Mouse (Mus musculus): Measurements from ENCODE around the gene Dot1l. TPM values are rescaled to one million over a fixed set of nuclear protein-coding genes. Genes with fewer than 3 reads are reported as not detected.

The Dot1l gene
- polyA plus RNA-seq, 1 experiment = 130 TPM

DNA sequence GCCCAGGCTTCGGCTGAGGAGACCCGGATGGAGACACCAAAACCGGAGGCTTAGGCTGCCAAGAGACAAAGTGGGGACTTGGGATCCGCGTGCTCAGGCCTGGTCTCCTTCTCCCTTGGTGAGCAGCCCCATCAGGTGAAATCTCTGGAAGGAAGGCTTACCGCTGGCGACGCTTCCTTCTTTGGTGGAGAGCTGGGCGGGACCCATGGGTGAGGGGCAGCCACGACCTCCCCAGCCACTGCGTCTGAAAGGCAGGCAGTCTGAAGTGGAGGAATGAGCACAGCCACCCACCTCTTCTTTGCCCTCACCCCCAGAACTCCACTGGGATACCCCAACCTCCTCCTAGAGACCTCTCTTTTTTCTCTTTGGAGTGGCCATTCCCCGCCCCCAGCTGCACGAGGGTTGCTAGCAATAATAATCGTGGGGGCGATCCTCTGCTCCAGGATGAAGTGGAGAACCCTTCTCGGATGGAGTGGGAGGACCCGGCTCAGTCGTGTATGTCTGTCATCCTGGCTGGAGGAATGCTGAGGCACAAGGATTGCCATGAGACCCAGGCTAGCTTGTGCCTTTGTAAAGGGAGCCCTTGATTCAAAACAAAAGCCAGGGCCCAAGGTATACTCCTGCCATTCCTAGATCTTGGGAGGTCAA, 54.1 kb downstream of the Dot1l start:
- TF ChIP-seq GATA1 (IDR thresholded peaks at IDR 0.05; ENCODE audit: low read length) = no peak

GRCm38 (mm10) chr10:80810084-80810483, 55.1 kb downstream of the Dot1l start:
- no peak for TF ChIP-seq GATA1 (IDR thresholded peaks at IDR 0.05; ENCODE audit: low read length)

GRCm38 (mm10) chr10:80812391-80813041, 57.5 kb downstream of the Dot1l start:
- TF ChIP-seq GATA1 (IDR thresholded peaks at IDR 0.05; ENCODE audit: low read length) = no peak

- no peak for TF ChIP-seq GATA1 (IDR thresholded peaks at IDR 0.05; ENCODE audit: low read length)
Observed at GRCm38 (mm10) chr10:80813366-80813765, 58.4 kb downstream of the Dot1l start, which contains the start of gene Jsrp1. Gene Jsrp1, minus strand, starts transcription at chr10:80813498.

DNA sequence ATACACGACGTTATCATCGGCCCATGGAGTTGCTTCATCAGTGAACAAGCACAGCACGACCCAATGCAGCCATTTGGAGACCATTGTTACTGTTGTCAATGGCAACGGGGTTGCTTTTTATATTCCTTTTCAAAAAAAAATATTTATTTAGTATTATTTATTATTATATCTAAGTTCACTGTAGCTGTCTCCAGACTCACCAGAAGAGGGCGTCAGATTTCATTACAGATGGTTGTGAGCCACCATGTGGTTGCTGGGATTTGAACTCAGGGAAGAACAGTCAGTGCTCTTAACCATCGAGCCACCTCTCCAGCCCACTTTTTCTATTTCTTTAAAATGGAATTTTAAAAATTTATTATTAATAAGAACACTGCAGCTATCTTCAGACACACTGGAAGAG, 59.8 kb downstream of the Dot1l start:
- TF ChIP-seq GATA1 (IDR thresholded peaks at IDR 0.05; ENCODE audit: low read length) = no peak

- TF ChIP-seq GATA1 (IDR thresholded peaks at IDR 0.05; ENCODE audit: low read length) = no peak
Observed at GRCm38 (mm10) chr10:80817164-80817563, 62.2 kb downstream of the Dot1l start.

DNA sequence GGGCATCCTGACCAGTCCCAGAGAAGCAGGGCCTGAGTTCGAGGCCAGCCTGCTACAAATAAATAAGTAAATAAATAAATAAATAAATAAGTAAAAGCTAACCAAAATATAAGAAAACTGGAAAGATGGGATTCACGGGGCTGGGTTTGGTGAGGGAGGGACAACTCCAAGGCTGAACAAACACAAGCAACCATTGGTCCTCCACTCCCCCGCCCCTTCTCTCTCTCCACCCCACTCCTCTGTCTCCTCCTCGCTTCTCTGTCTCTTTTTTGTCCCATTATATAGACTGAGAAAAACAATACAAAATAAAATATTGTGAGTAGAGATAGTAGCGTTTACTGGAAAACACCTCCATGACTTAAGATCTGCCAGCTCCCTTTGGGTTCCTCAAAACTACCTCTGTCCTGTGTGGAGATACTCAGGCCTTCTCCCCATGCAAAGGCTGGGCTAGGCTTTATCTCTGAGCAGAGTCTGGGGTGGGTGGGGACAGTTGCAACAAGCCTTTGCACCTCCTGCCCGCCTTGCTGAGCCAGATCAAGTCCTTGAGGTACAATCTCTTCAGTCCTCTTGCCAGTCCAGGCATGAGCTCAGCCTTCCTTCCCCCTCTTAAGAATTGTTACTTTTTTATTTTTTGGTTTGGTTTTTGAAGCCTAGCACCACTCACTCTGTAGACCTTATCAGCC, 63.7 kb downstream of the Dot1l start:
- no peak for TF ChIP-seq GATA1 (IDR thresholded peaks at IDR 0.05; ENCODE audit: low read length)

- TF ChIP-seq GATA1 (IDR thresholded peaks at IDR 0.05; ENCODE audit: low read length) = no peak
Observed at GRCm38 (mm10) chr10:80819406-80819805, 64.4 kb downstream of the Dot1l start.

- TF ChIP-seq GATA1 (IDR thresholded peaks at IDR 0.05; ENCODE audit: low read length) = no peak
Observed at GRCm38 (mm10) chr10:80821991-80822390, 67.0 kb downstream of the Dot1l start.

DNA sequence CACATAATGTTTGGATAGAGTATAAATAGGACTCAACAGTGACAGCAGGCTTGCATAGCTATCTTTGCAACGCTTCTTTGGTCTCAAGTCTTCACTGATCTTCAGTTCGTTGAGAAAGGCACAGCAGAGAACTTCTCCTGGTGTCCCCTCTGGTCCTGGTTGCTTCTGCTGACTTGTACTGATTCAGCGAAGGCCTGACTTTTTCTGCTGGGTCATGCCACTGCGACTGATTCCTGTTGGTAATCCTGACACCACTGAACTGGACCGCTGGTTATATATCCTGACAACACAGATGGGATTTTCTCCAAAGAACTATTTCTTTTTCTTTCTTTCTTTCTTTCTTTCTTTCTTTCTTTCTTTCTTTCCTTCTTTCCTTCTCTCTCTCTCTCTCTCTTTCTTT, 67.5 kb downstream of the Dot1l start:
- TF ChIP-seq GATA1 (IDR thresholded peaks at IDR 0.05; ENCODE audit: low read length) = no peak

DNA sequence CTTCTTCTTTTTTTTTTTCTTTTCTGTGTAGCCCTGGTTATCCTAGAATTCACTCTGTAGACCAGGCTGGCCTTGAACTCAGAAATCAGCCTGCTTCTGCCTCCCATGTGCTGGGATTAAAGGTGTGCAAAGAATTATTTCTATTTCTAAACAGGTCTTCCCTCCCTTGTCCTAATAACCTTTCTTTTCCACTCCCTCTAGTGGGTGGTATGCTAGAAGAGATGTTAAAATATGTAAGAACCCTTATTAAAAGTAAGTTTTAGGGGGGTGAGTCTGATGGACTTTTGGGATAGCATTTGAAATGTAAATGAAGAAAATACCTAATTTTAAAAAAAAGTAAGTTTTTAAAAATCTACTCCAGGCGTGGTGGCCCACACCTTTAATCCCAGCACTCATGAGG, 68.3 kb downstream of the Dot1l start:
- TF ChIP-seq GATA1 (IDR thresholded peaks at IDR 0.05; ENCODE audit: low read length) = no peak

DNA sequence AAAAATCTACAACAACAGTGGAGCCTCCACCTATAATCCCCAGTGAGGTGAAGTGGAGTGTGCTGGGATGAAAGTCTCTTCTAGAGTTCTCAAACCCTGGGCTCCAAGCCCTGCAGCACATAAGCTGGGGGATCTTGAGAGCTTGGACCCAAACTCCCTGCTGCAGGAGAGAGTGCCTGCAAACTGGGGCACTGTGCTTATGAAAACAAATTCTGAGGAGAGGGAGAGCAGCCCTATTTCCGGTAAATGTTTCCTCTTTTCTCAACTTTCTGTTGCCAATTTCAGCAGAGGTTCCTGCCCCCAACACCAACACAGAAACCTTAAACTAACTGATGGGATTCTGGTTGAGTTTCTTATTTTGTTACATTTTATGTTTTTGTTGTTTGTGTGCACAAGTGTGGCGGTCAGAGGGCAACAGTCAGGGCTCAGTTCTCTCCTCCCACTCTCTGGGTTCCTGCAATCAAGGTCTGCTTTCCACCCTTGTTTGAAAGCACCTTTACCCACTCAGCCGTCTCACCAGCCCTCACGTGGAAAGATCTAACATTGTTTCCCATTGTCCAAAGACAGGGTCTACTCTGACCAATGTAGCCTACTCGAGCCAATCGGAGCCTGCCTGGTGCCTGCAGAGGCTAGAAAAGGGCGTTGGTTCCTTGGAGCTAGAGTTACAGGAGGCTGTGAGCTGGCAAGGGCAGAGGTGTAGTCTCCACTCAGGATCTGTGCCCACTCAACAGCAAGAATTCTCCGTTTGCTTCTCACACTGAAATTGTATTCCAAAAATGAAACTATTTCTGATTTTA, 69.0 kb downstream of the Dot1l start:
- no peak for TF ChIP-seq GATA1 (IDR thresholded peaks at IDR 0.05; ENCODE audit: low read length)

DNA sequence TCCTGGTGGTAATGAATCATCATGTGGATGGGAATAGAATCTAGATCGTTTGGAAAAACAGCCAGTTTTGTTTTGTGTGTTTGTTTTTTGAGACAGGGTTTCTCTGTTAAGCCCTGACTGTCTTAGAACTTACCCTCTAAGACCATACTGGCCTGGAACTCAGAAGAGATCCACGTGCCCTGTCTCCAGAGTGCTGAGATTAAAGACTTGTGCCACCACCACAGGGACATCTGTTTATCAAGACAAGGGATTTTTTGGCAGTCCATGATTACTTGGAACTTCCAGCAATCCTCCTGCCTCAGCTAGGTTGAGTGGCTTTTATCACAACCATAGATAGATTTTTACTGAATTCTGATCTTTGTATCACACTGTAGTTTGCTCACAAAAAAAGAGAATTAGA, 69.8 kb downstream of the Dot1l start:
- no peak for TF ChIP-seq GATA1 (IDR thresholded peaks at IDR 0.05; ENCODE audit: low read length)

- no peak for TF ChIP-seq GATA1 (IDR thresholded peaks at IDR 0.05; ENCODE audit: low read length)
Observed at GRCm38 (mm10) chr10:80826151-80827062, 71.4 kb downstream of the Dot1l start, which contains the start of gene Oaz1. Gene Oaz1, plus strand, starts transcription at chr10:80826656.
